Mouse (Mus musculus): ENCODE data around the gene Zbtb20. TPM values are rescaled to one million over a fixed set of nuclear protein-coding genes. Genes with fewer than 3 reads are reported as not detected.

The Zbtb20 gene
- total and polyA plus RNA-seq, 2 experiments from 2014 or later, result 19.8 to 45.8 TPM

DNA sequence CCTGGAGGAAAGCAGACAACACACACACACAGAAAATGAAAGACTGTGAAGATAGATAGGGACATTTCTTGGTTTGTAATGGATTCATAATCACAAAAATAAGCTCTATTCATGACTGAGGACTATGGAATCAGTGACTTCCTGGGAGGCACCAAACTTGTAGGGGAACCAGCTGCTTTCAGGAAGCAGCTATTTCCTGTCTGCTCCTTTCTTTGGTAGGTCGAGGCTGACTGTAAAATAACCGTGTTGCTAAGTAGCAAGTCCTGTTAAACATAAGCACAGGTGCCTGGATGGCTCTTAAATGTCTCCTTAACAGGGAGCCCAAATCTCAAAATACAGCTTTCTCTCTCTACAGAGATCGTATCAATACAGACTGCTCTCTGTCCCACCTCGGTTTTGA is 749.2 kb downstream of the Zbtb20 start:
- Histone ChIP-seq H3K36me3 (replicated peaks; ENCODE audit: control insufficient read depth, insufficient read depth, low read length) (peaks cover 17% of the 10 kb centered on the region), H3K4me1 (ENCODE audit: control insufficient read depth, insufficient read depth) (peaks cover 5% of the 10 kb centered on the region), H3K4me3 (ENCODE audit: low read depth, low read length) (no peak overlapping the region), H3K9ac (replicated peaks; ENCODE audit: low read depth, low read length) (no peak overlapping the region), H3K9me3 (replicated peaks; ENCODE audit: control insufficient read depth, low read length) (no peaks in the 10 kb centered on the region), H3K27ac (ENCODE audit: low read depth) (no peak overlapping the region; the same call in 1 of the 2 replicates), H3K27me3 (ENCODE audit: control insufficient read depth, insufficient read depth, low read length) (no peaks in the 10 kb centered on the region), H3K4me2 (ENCODE audit: low read depth, low read length) (no peak overlapping the region)
- WGBS, result 62% methylated on average over 4 of the region's 4 CpGs
- DNase-seq (ENCODE audit: low spot score), result no peak
- no peak for ATAC-seq (ENCODE audit: insufficient read depth, low read depth)
- TF ChIP-seq EP300 (IDR thresholded peaks at IDR 0.05; ENCODE audit: low read depth), result no peak
- no peak for TF ChIP-seq CTCF (IDR thresholded peaks at IDR 0.05; ENCODE audit: low read depth)

GRCm38 (mm10) chr16:43625289-43625688 is 749.6 kb downstream of the Zbtb20 start:
- 67% methylated on average over 2 of the region's 2 CpGs for WGBS
- H3K27ac ChIP-seq (ENCODE audit: low read depth), result 0 out of 2 replicates have a peak overlapping the region, but pooled peaks have one; percentile 25

DNA sequence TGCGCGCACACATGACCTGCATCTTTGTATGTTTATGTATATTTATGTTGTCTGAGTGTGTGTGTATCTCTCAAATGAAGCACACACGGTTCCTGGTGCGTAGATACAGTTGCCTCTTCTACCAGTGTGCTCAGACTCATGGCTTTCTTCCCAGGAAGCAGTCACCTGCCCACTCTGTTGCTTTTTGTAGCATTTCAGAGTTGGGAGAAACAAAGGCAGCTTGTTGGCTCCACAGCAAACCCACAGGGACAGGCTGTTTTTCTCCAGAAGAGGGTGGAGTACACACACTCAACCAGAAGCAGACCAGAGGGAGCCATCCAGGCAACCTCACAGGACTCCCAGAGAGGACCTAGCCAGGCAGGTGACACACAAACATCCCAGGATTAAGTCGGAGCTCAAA is 750.3 kb downstream of the Zbtb20 start:
- no peak for DNase-seq (ENCODE audit: low spot score)
- Histone ChIP-seq H3K27ac (ENCODE audit: low read depth) (0 out of 2 replicates have a peak overlapping the region, but pooled peaks have one; percentile 25), H3K4me2 (ENCODE audit: low read depth, low read length) (no peak overlapping the region), H3K9ac (replicated peaks; ENCODE audit: low read depth, low read length) (no peak overlapping the region), H3K9me3 (replicated peaks; ENCODE audit: control insufficient read depth, low read length) (no peaks in the 10 kb centered on the region), H3K4me1 (ENCODE audit: control insufficient read depth, insufficient read depth) (peaks cover 5% of the 10 kb centered on the region), H3K36me3 (replicated peaks; ENCODE audit: control insufficient read depth, insufficient read depth, low read length) (peaks cover 17% of the 10 kb centered on the region), H3K27me3 (ENCODE audit: control insufficient read depth, insufficient read depth, low read length) (no peaks in the 10 kb centered on the region), H3K4me3 (ENCODE audit: low read depth, low read length) (no peak overlapping the region)
- 87% methylated on average over 5 of the region's 5 CpGs for WGBS
- ATAC-seq (ENCODE audit: insufficient read depth, low read depth), result no peak
- TF ChIP-seq CTCF (IDR thresholded peaks at IDR 0.05; ENCODE audit: low read depth) (no peak), EP300 (IDR thresholded peaks at IDR 0.05; ENCODE audit: low read depth) (no peak)

More at GRCm38 (mm10) chr16:43625289-43625688, 749.6 kb downstream of the Zbtb20 start:
- Histone ChIP-seq H3K4me1 (ENCODE audit: control insufficient read depth, insufficient read depth) (peaks cover 5% of the 10 kb centered on the region), H3K4me2 (ENCODE audit: low read depth, low read length) (no peak overlapping the region), H3K36me3 (replicated peaks; ENCODE audit: control insufficient read depth, insufficient read depth, low read length) (peaks cover 17% of the 10 kb centered on the region), H3K9me3 (replicated peaks; ENCODE audit: control insufficient read depth, low read length) (no peaks in the 10 kb centered on the region), H3K4me3 (ENCODE audit: low read depth, low read length) (no peak overlapping the region), H3K27me3 (ENCODE audit: control insufficient read depth, insufficient read depth, low read length) (no peaks in the 10 kb centered on the region), H3K9ac (replicated peaks; ENCODE audit: low read depth, low read length) (no peak overlapping the region)
- ATAC-seq (ENCODE audit: insufficient read depth, low read depth) (no peak), DNase-seq (ENCODE audit: low spot score) (no peak)
- no peak for TF ChIP-seq CTCF (IDR thresholded peaks at IDR 0.05; ENCODE audit: low read depth)
- TF ChIP-seq EP300 (IDR thresholded peaks at IDR 0.05; ENCODE audit: low read depth), result no peak

- Histone ChIP-seq H3K4me2 (ENCODE audit: low read depth, low read length) (no peak overlapping the region), H3K27ac (ENCODE audit: low read depth) (no peak overlapping the region), H3K9ac (replicated peaks; ENCODE audit: low read depth, low read length) (no peak overlapping the region), H3K9me3 (replicated peaks; ENCODE audit: control insufficient read depth, low read length) (no peaks in the 10 kb centered on the region), H3K4me1 (ENCODE audit: control insufficient read depth, insufficient read depth) (peaks cover 5% of the 10 kb centered on the region), H3K4me3 (ENCODE audit: low read depth, low read length) (no peak overlapping the region), H3K27me3 (ENCODE audit: control insufficient read depth, insufficient read depth, low read length) (no peaks in the 10 kb centered on the region), H3K36me3 (replicated peaks; ENCODE audit: control insufficient read depth, insufficient read depth, low read length) (peaks cover 18% of the 10 kb centered on the region)
- TF ChIP-seq CTCF (IDR thresholded peaks at IDR 0.05; ENCODE audit: low read depth), result no peak
- no peak for TF ChIP-seq EP300 (IDR thresholded peaks at IDR 0.05; ENCODE audit: low read depth)
- DNase-seq (ENCODE audit: low spot score) (no peak), ATAC-seq (ENCODE audit: insufficient read depth, low read depth) (no peak)
- 89% methylated on average over 5 of the region's 5 CpGs for WGBS
Observed at GRCm38 (mm10) chr16:43628662-43629061, 753.0 kb downstream of the Zbtb20 start.

DNA sequence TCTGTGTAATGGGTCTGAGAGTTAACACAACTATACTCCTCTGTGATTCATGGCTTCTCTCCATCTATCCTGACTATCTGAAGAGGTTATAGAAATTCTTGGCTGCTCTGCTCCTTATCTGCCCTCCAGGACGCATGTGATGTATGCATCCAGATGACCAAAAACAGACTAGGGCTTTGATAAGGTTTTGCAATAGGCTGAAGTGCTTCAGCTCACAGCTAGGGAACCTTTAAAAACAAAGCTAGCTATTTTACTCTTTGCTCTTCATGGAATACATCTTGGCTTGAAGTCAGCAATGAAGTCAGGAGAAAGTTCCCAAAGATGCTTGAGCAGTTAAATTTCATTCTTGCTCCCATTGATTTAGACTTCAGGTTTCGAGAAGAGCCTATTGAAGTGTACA is 756.1 kb downstream of the Zbtb20 start:
- no peaks in the 10 kb centered on the region for H3K9me3 ChIP-seq (replicated peaks; ENCODE audit: control insufficient read depth, low read length)
- ATAC-seq (ENCODE audit: insufficient read depth, low read depth) (no peak), DNase-seq (ENCODE audit: low spot score) (no peak)
- no peak overlapping the region for H3K9ac ChIP-seq (replicated peaks; ENCODE audit: low read depth, low read length)
- 48% methylated on average over 2 of the region's 2 CpGs for WGBS
- TF ChIP-seq CTCF (IDR thresholded peaks at IDR 0.05; ENCODE audit: low read depth) (no peak), EP300 (IDR thresholded peaks at IDR 0.05; ENCODE audit: low read depth) (no peak)
- H3K4me3 ChIP-seq (ENCODE audit: low read depth, low read length), result no peak overlapping the region
- no peaks in the 10 kb centered on the region for H3K4me1 ChIP-seq (ENCODE audit: control insufficient read depth, insufficient read depth)
- H3K4me2 ChIP-seq (ENCODE audit: low read depth, low read length), result no peak overlapping the region
- no peaks in the 10 kb centered on the region for H3K27me3 ChIP-seq (ENCODE audit: control insufficient read depth, insufficient read depth, low read length)
- peaks cover 22% of the 10 kb centered on the region for H3K36me3 ChIP-seq (replicated peaks; ENCODE audit: control insufficient read depth, insufficient read depth, low read length)
- H3K27ac ChIP-seq (ENCODE audit: low read depth), result no peak overlapping the region

DNA sequence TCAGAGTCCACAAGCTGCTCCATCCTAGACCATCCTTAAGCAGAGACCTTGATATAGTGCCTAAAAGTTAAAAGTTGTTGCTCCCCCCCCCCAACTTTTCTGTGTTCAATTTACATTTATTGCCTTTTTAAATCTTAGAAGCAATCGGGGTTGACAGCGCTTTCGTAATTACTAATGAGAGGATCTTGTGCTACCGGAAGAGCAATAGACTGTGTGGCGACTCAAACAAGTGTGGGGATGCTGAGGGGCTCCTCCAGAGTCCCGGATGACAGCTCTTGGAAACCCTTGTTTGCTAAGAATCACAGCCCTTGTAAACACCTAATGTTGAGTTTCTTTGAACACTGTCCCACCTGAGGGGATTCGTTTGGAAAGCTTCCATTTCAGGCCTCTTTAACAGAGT is 758.4 kb downstream of the Zbtb20 start:
- WGBS, result 95% methylated on average over 7 of the region's 7 CpGs
- Histone ChIP-seq H3K36me3 (replicated peaks; ENCODE audit: control insufficient read depth, insufficient read depth, low read length) (peaks cover 14% of the 10 kb centered on the region), H3K4me2 (ENCODE audit: low read depth, low read length) (no peak overlapping the region), H3K27ac (ENCODE audit: low read depth) (no peak overlapping the region), H3K9me3 (replicated peaks; ENCODE audit: control insufficient read depth, low read length) (no peaks in the 10 kb centered on the region), H3K4me3 (ENCODE audit: low read depth, low read length) (no peak overlapping the region), H3K27me3 (ENCODE audit: control insufficient read depth, insufficient read depth, low read length) (no peaks in the 10 kb centered on the region), H3K4me1 (ENCODE audit: control insufficient read depth, insufficient read depth) (no peaks in the 10 kb centered on the region), H3K9ac (replicated peaks; ENCODE audit: low read depth, low read length) (no peak overlapping the region)
- ATAC-seq (ENCODE audit: insufficient read depth, low read depth), result no peak
- TF ChIP-seq CTCF (IDR thresholded peaks at IDR 0.05; ENCODE audit: low read depth), result no peak
- TF ChIP-seq EP300 (IDR thresholded peaks at IDR 0.05; ENCODE audit: low read depth), result no peak
- no peak for DNase-seq (ENCODE audit: low spot score)

Measured in heart, postnatal 0 days (tissue).